Mouse (Mus musculus) mature B cell (primary cell): ENCODE results near the gene Pim3.

Source experiments
- in situ Hi-C: fragments of 300-500 bp; cut with MboI; formaldehyde crosslinking; loops from 2 replicates; pipeline ENCODE4 v1.14.3; 2019

Pim3 gene

GRCm38 (mm10) chr15:88837199-88837932, 24.6 kb upstream of the Pim3 start:
- in situ Hi-C loops, result no loop called here

- in situ Hi-C loops, result no loop called here
These were observed 24.0 kb upstream of the Pim3 start for GRCm38 (mm10) chr15:88837977-88838376.

- in situ Hi-C loops, result no loop called here
These were observed 22.7 kb upstream of the Pim3 start for GRCm38 (mm10) chr15:88839271-88839670.

- in situ Hi-C loops, result no loop called here
These were observed 21.9 kb upstream of the Pim3 start for GRCm38 (mm10) chr15:88840126-88840525.

- in situ Hi-C loops, result no loop called here
These were observed 20.8 kb upstream of the Pim3 start for GRCm38 (mm10) chr15:88841160-88841559.

GRCm38 (mm10) chr15:88841580-88842299, 20.2 kb upstream of the Pim3 start:
- in situ Hi-C loops, result no loop called here

GRCm38 (mm10) chr15:88842300-88842673, 19.7 kb upstream of the Pim3 start:
- in situ Hi-C loops, result no loop called here

GRCm38 (mm10) chr15:88843486-88844097, 18.4 kb upstream of the Pim3 start:
- in situ Hi-C loops, result no loop called here

- in situ Hi-C loops, result no loop called here
These were observed 17.0 kb upstream of the Pim3 start for GRCm38 (mm10) chr15:88844966-88845365.

- in situ Hi-C loops, result no loop called here
These were observed 13.3 kb upstream of the Pim3 start for GRCm38 (mm10) chr15:88848661-88849060.

GRCm38 (mm10) chr15:88849621-88850020, 12.4 kb upstream of the Pim3 start:
- in situ Hi-C loops, result no loop called here

GRCm38 (mm10) chr15:88850146-88850826, 11.7 kb upstream of the Pim3 start:
- in situ Hi-C loops, result no loop called here

GRCm38 (mm10) chr15:88851076-88851475, 10.9 kb upstream of the Pim3 start:
- in situ Hi-C loops, result no loop called here

- in situ Hi-C loops, result no loop called here
These were observed 10.4 kb upstream of the Pim3 start for GRCm38 (mm10) chr15:88851507-88852149.

GRCm38 (mm10) chr15:88853106-88853505, 8.9 kb upstream of the Pim3 start:
- in situ Hi-C loops, result no loop called here

- in situ Hi-C loops, result no loop called here
These were observed 7.6 kb upstream of the Pim3 start for GRCm38 (mm10) chr15:88854119-88854968.

GRCm38 (mm10) chr15:88854969-88855830, 6.8 kb upstream of the Pim3 start:
- in situ Hi-C loops, result no loop called here

- in situ Hi-C loops, result no loop called here
These were observed 6.0 kb upstream of the Pim3 start for GRCm38 (mm10) chr15:88855896-88856417.

GRCm38 (mm10) chr15:88856613-88857012, 5.4 kb upstream of the Pim3 start:
- in situ Hi-C loops, result no loop called here

- in situ Hi-C loops, result no loop called here
These were observed 4.6 kb upstream of the Pim3 start for GRCm38 (mm10) chr15:88857361-88857760.
